Mouse (Mus musculus): Measurements from ENCODE around the gene Cacna2d4.

Gene Cacna2d4

DNA sequence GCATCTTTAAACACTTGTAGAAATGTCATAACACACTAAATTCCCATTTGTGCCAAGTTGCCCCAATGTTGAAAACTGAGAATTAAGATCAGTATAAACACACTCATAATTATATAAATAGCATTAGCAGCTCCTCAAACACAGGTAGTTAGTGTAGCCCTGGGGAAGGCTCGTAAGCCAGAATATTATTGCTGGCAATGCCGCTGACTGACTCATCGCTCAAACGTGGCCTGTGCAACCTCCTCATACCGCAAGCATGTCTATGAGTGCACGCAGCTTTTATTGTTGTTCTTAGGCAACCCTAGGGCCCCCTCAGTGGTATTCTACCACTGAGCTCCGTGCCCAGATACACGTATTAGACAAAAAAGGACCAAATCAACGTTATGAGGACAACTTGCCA, 156.5 kb downstream of the Cacna2d4 start:
- DNase-seq: no peak

DNA sequence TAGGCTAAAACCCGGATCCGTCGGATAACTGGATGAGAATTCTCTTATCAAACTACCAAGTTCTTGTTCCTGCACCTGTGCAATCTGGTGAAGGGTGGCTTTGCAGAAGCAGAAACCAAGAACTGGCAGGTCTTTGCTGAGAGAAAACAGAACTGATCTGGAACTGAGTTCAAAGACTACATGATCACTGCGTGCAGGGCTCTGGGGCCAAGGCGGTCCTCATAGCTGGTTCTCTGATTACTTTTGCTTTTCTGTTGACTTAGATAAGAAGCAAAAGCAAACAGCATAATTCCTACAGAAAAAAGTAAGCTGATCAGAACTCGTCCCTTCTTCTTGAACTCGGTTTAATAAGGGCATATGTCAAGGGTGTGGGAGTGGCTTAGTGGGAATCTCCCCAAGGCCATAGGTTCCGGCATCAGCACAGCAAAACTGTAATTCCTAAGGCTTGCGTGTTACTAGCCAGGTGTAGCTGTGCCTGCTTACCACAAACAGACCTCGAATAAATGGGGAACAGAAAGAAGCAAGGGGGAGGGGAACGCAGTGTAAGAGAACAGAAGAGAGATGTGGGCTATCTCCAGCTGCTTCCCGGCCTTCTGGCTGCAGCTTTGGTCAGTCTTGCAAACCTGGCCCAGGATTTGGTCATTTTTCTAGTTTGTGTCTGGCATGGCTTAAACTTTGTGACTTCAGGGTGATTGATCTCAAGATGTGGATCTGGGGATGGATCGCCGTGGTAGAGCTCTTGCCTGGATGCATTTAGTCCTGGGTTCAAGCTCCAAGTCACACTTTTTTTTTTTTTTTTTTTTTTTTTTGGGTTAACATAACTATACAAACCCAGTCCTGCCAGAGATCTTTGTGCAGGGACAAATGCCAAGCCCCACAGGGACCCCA, 159.3 kb downstream of the Cacna2d4 start:
- DNase-seq: no peak

DNA sequence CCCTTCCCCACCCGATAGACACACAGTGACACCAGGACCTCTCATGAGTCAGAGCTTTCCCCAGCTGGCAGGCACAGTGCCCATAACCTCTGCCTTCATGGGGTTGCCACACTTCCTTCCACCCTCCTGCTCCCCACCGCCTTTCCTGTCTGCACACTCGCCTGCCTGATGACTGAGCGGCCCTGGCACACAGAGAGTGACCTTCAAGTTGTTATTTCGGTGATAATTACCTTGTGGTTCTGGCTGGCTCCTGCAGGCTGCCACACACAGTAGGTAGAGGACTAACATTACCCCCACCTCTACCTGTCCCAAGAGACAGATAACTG, 159.9 kb downstream of the Cacna2d4 start:
- peak; percentile 58 to 83 for DNase-seq

DNA sequence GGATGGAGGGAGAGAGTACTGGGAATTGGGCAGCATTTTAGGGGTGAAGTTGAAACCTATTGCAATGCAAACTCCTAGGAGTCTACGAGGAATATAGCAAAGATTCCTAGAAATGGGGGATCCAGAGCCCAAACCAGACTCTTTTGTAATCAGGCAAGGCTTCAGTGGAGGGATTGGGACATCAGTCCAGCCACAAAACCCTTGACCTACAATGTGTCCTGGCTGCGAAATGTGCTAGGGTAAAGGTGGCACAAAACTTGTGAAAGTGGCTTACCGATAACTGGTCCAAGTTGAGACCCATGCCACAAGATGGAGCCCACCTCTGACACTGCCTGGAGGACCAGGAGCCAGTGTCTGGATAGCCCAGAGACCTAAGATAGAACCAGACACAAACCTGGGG, 163.0 kb downstream of the Cacna2d4 start:
- no peak for DNase-seq

DNA sequence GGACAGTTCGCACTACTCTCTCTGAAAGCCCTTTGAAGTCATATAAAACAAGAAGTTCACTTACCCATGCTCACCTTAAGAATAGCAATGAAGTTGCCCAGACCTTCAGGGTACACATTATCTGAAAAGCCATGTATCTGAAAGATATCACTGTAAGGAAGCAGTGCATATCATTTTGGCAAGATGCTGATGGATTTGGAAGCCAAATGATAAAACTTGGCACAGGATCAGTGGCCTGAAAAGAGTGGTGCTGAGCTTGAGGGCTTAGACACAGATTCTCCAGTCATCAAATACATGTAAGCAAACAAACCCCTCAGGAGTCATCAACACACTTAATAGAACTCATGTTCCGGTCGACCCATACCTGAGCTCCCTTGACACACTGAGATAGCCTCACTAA, 164.3 kb downstream of the Cacna2d4 start:
- DNase-seq: no peak

DNA sequence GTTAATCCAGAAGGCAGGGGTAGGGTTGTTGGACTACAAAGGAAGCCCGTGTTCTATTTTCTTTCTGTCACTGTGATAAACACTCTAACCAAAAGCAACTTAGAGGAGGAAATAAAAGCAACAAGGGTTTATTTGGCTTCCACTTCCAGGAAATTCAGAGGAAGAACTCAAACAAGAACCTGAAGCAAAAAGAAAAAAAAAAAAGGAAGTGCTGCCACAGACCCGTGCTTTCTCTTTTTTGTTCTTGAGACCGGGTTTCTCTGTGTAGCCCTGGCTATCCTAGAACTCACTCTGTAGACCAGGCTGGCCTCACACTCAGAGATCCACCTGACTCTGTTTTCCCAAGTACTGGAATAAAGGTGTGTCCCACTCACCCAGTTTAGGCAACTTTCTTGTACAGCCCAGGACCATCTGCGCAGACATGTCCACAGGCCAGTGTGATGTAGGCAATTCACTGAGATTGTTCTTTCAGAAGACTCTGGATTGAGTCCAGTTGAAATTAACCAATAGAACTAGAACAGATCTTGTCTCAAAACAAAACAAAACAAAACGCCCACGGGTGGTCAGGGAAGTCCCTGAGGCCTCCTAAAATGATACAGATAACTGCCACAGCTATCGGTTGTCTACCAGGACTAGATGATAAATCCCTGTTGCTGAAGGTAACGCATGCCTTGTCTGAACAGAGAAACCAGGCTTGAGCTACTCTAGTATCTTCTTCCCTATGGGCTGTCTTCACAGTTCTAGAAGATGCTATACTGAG, 165.4 kb downstream of the Cacna2d4 start:
- no peak for DNase-seq
